Mouse (Mus musculus) heart, postnatal 0 days (tissue): ENCODE results near the gene Hist1h2bc. TPM values are rescaled to one million over a fixed set of nuclear protein-coding genes. Genes with fewer than 3 reads are reported as not detected.

Experiments
- ATAC-seq: fragments of 200-750 bp; cut with Nextera tagmentation; 2 replicates; pipeline ENCODE4 v1.8.0; 2017; ENCODE audit warnings: low read depth, moderate number of reproducible peaks, moderate library complexity; ENCODE audit not compliant: insufficient read depth
- DNase-seq: peaks from one replicate; pipeline ENCODE4 v3.0.0-alpha.2; 2016; ENCODE audit warnings: low spot score
- H3K27ac ChIP-seq: fragments of 300-500 bp; sonication (generic); 2 replicates; pipeline ENCODE4 v1.5.1; 2014; ENCODE audit warnings: low read depth, mild to moderate bottlenecking
- H3K27me3 ChIP-seq: fragments of 300-500 bp; sonication (generic); 2 replicates; pipeline ENCODE4 v1.6.1; 2014; ENCODE audit warnings: low read length, mixed read lengths; ENCODE audit not compliant: control insufficient read depth, insufficient read depth
- H3K36me3 ChIP-seq: fragments of 300-500 bp; sonication (generic); replicated peaks from 2 replicates; pipeline ENCODE4 v1.6.1; 2014; ENCODE audit warnings: low read length, mixed read lengths; ENCODE audit not compliant: control insufficient read depth, insufficient read depth
- H3K4me1 ChIP-seq: fragments of 300-500 bp; sonication (generic); 2 replicates; pipeline ENCODE4 v1.6.1; 2014; ENCODE audit warnings: antibody characterized with exemption; ENCODE audit not compliant: control insufficient read depth, insufficient read depth
- H3K4me2 ChIP-seq: fragments of 300-500 bp; sonication (generic); 2 replicates; pipeline ENCODE4 v1.6.1; 2014; ENCODE audit warnings: low read depth, mild to moderate bottlenecking, low read length, moderate library complexity
- H3K4me3 ChIP-seq: fragments of 300-500 bp; sonication (generic); 2 replicates; pipeline ENCODE4 v1.5.1; 2014; ENCODE audit warnings: low read depth, low read length
- H3K9ac ChIP-seq: fragments of 300-500 bp; sonication (generic); replicated peaks from 2 replicates; pipeline ENCODE4 v1.6.1; 2014; ENCODE audit warnings: low read depth, low read length, mixed read lengths
- H3K9me3 ChIP-seq: fragments of 300-500 bp; sonication (generic); replicated peaks from 2 replicates; pipeline ENCODE4 v1.6.1; 2016; ENCODE audit warnings: low read length; ENCODE audit not compliant: control insufficient read depth
- CTCF ChIP-seq: IDR thresholded peaks from 2 replicates; pipeline ENCODE4 v1.5.1; 2016; ENCODE audit warnings: antibody characterized with exemption, control low read depth, low read depth
- EP300 ChIP-seq: IDR thresholded peaks from 2 replicates; pipeline ENCODE4 v1.6.1; 2016; ENCODE audit warnings: antibody characterized with exemption, low read depth
- WGBS: fragments of 180-500 bp; shearing (Covaris S2); extraction: QIAGEN DNeasy Blood & Tissue Kit; methylation state at CpG from one replicate; pipeline ENCODE4 v1.1.7; 2014; 5-methylcytosine and 5-hydroxymethylcytosine counted together
- polyA plus RNA-seq: library from polyadenylated mRNA; unstranded; fragments of >200 nt; fragmentation: Nextera tagmentation; extraction: Ambion mirVana; gene quantifications from 2 replicates; pipeline ENCODE4 v1.2.1, GENCODE M21; 2015
- total RNA-seq: library from RNA; depleted of rRNA; stranded (reverse); fragments of >200 nt; gene quantifications from 2 replicates; pipeline ENCODE4 v1.2.3, GENCODE M21; 2014; ENCODE audit warnings: low replicate concordance

Hist1h2bc gene
- total and polyA plus RNA-seq, 2 experiments from 2014 or later = 94.4 to 253 TPM

DNA sequence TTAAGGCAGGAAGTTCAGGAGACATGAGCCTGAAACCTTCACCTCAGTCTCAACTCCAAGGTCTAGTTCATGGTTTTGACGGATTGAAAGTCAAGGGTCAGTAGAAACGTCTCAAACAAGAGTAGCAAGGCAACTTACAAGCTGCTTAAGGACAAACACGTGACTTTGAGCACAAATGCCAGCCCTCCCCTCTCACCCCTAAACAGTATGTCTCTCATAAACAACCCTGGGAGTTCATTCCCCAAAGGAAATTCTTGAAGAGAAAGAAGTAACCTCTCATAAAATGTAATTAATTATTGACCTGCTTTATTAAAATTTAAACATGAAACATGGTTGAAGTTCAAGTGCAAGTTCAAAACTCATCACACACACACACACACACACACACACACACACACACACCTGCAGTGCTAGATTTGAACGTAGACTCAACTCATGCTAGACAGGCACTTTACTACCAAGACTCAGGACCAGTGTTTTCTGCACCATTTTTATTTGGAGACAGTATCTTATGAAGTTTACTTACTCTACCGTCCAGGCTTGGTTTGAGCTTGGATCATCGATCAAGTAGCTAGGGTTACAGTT is 9.9 kb downstream of the Hist1h2bc start:
- no peak overlapping the region for H3K4me3 ChIP-seq
- H3K27me3 ChIP-seq = no peaks in the 10 kb centered on the region
- no peak overlapping the region for H3K9ac ChIP-seq
- DNase-seq (no peak), ATAC-seq (no peak)
- no peak overlapping the region for H3K27ac ChIP-seq
- no peak for TF ChIP-seq CTCF
- no peak for TF ChIP-seq EP300
- H3K36me3 ChIP-seq = no peaks in the 10 kb centered on the region
- 0 out of 2 replicates have a peak, but pooled peaks cover 6% of the 10 kb centered on the region for H3K4me1 ChIP-seq
- H3K9me3 ChIP-seq = no peaks in the 10 kb centered on the region
- whole genome bisulfite sequencing = 80% methylated on average over 6 of the region's 6 CpGs
- no peak overlapping the region for H3K4me2 ChIP-seq

DNA sequence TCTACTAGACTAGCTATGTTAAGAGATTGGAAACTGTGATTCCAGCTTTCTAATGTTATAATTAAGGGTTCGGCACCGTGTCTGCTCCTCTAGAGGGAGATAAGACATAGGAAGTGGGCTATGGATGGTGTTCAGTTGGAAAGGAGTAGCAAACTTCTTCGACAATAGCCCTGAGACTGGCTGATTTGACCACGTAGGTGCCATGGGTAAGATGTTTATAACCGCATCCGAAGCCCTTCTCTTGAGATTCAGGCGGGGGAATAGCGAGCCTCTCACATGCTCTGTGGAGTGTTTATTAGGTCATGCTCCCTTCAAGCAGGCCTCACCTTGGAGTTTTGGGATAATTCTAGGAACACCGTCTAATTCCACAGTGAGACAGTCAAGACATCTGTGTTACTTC is 11.0 kb downstream of the Hist1h2bc start:
- WGBS = 91% methylated on average over 9 of the region's 9 CpGs
- TF ChIP-seq CTCF (no peak), EP300 (no peak)
- Histone ChIP-seq H3K27ac (no peak overlapping the region), H3K27me3 (no peaks in the 10 kb centered on the region), H3K9ac (no peak overlapping the region), H3K36me3 (no peaks in the 10 kb centered on the region), H3K4me2 (no peak overlapping the region), H3K4me3 (no peak overlapping the region), H3K9me3 (no peaks in the 10 kb centered on the region), H3K4me1 (0 out of 2 replicates have a peak, but pooled peaks cover 6% of the 10 kb centered on the region)
- no peak for ATAC-seq
- DNase-seq = no peak

DNA sequence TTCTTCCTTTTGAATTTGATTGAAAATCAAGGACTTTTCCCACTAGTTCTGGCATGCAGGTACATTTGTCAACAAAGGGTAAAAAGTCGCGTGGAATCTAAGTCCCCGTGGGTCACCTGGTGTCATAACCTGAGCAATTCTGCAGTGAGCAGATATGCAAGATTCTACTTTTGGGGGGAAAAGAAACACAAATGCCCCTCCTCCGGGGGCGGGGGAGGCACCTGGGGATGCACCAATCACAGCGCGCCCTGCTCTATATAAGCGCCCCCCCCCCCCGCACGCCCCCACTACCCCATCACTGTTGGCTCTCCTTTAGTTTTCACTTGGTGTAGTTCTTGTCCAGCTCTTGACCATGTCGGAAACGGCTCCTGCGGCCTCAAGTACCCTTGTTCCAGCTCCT is 11.5 kb downstream of the Hist1h2bc start, which contains the start of gene Hist1h1t:
Gene Hist1h1t (plus strand): TSS at position 301 of the 400 bp plus-strand sequence.
- ATAC-seq = no peak

GRCm38 (mm10) chr13:23696061-23696474 is 12.1 kb downstream of the Hist1h2bc start:
- Histone ChIP-seq H3K4me2 (peak overlapping the region; percentile 14; the same call in 1 of the 2 replicates), H3K9me3 (no peaks in the 10 kb centered on the region), H3K27me3 (no peaks in the 10 kb centered on the region), H3K4me1 (0 out of 2 replicates have a peak, but pooled peaks cover 6% of the 10 kb centered on the region), H3K27ac (no peak overlapping the region), H3K4me3 (no peak overlapping the region), H3K36me3 (no peaks in the 10 kb centered on the region), H3K9ac (no peak overlapping the region)
- TF ChIP-seq CTCF (no peak), EP300 (no peak)
- no peak for ATAC-seq
- WGBS = 58% methylated on average over 15 of the region's 15 CpGs
- no peak for DNase-seq

More for the DNA sequence above, 11.5 kb downstream of the Hist1h2bc start, which contains the start of gene Hist1h1t:
- Histone ChIP-seq H3K36me3 (no peaks in the 10 kb centered on the region), H3K27me3 (no peaks in the 10 kb centered on the region), H3K9ac (no peak within 1 kb of the TSS), H3K27ac (no peak within 1 kb of the TSS), H3K4me2 (peak within 1 kb of the TSS; percentile 14; the same call in 1 of the 2 replicates), H3K4me1 (0 out of 2 replicates have a peak, but pooled peaks cover 6% of the 10 kb centered on the region), H3K4me3 (no peak within 1 kb of the TSS), H3K9me3 (no peaks in the 10 kb centered on the region)
- 38% methylated on average over 12 of the region's 13 CpGs for WGBS
- TF ChIP-seq CTCF = no peak
- TF ChIP-seq EP300 = no peak
- DNase-seq = no peak

- DNase-seq (peak; percentile 78), ATAC-seq (peak; percentile 15; the same call in 1 of the 2 replicates)
- Histone ChIP-seq H3K27ac (peak overlapping the region; percentile 92), H3K36me3 (no peaks in the 10 kb centered on the region), H3K9ac (peak overlapping the region; percentile 65), H3K4me3 (peak overlapping the region; percentile 50), H3K4me2 (peak overlapping the region; percentile 79), H3K9me3 (no peaks in the 10 kb centered on the region), H3K4me1 (0 out of 2 replicates have a peak, but pooled peaks cover 6% of the 10 kb centered on the region), H3K27me3 (no peaks in the 10 kb centered on the region)
- WGBS = under 1% methylated on average over 24 of the region's 32 CpGs
- TF ChIP-seq CTCF = peak; percentile 78
- no peak for TF ChIP-seq EP300
These were observed 13.7 kb downstream of the Hist1h2bc start for GRCm38 (mm10) chr13:23697491-23698299.
